Mouse (Mus musculus): Measurements from ENCODE around the gene Lyve1. TPM values are rescaled to one million over a fixed set of nuclear protein-coding genes. Genes with fewer than 3 reads are reported as not detected.

Lyve1 gene
- total and polyA plus RNA-seq, 2 experiments from 2014 or later: 7.2 to 12.5 TPM

DNA sequence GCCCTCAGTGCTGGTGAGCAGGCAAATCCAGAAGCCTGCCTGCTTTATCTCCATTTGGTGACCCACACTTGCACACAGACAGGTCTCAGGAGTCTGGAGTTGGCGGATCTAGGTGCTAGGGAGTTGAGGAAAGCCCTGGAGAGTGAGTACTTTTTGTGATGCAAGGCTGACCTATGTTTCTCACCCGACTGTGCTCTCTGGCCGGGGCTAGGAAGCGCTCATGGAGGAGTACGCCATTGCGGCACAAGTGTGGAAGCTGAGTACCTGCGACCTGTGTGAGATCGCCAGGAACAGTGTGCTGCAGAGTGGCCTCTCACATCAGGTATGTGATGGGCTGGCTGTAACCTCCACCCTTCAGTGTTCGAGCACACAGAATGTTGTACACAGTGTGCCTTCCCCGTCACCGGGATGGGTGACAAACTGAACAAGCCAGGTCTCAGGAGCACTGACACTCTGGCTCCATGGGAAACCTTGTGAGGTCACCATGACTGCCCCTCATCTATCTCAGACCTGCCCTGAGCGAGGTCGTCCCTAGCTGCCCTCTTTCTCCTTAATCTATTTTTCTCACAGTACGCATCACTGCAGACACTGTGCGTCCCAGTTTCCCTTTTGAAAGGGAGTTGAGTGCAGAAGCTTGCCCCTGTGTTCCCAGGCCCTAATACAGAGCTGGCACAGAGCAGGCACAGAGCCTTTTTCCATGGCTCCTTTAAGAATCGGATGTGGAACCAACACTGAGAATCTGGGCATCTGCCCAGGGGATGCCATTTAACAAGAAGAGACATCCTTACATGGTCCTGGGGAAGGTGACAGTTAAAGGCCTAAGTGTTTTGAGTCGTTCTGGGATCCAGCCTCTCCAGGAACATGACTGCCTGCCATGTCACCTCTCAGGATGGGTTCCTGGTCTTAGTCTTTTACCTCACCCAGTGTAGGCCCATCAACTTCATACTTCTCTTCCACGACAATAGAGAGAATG lies 53.2 kb downstream of the Lyve1 start:
- no peak overlapping the region for H3K4me2 ChIP-seq (ENCODE audit: low read depth, low read length, poor library complexity, severe bottlenecking)
- H3K27me3 ChIP-seq (ENCODE audit: insufficient read depth, low read length): no peaks in the 10 kb centered on the region
- no peak for DNase-seq (ENCODE audit: low spot score)
- no peak for ATAC-seq (ENCODE audit: low FRiP score)
- no peaks in the 10 kb centered on the region for H3K4me1 ChIP-seq (ENCODE audit: insufficient read depth, low read length)
- no peak overlapping the region for H3K4me3 ChIP-seq (ENCODE audit: low read depth, low read length)
- no peak for TF ChIP-seq CTCF (IDR thresholded peaks at IDR 0.05)
- H3K9ac ChIP-seq (replicated peaks; ENCODE audit: low read length, poor library complexity, severe bottlenecking): no peak overlapping the region
- H3K36me3 ChIP-seq (ENCODE audit: insufficient read depth, low read length): 0 out of 2 replicates have a peak, but pooled peaks cover 3% of the 10 kb centered on the region
- H3K9me3 ChIP-seq (ENCODE audit: low read length): no peaks in the 10 kb centered on the region
- no peak overlapping the region for H3K27ac ChIP-seq (ENCODE audit: low read depth, low read length)
- 84% methylated on average over 18 of the region's 18 CpGs for WGBS

DNA sequence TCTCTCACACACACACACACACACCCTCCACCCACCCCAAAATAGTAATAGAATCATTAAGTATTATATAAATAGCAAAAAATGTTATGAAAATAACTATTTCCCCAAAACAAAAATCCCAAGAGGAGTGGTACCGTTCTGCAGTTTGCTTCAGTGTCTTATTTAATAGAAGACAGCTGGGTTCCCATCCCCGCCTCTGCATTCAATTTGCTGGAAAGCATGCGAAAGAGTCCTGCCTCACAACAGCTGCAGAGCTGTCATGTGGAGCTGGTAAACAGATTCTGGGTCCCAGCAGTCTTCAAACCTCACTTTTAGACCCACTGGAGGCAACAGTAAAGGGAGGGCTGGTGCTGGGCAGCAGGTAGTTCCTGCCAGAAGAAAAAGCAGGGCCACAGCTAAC lies 54.1 kb downstream of the Lyve1 start:
- no peak for ATAC-seq (ENCODE audit: low FRiP score)
- Histone ChIP-seq H3K9ac (replicated peaks; ENCODE audit: low read length, poor library complexity, severe bottlenecking) (no peak overlapping the region), H3K4me3 (ENCODE audit: low read depth, low read length) (no peak overlapping the region), H3K36me3 (ENCODE audit: insufficient read depth, low read length) (0 out of 2 replicates have a peak, but pooled peaks cover 3% of the 10 kb centered on the region), H3K9me3 (ENCODE audit: low read length) (no peaks in the 10 kb centered on the region), H3K4me2 (ENCODE audit: low read depth, low read length, poor library complexity, severe bottlenecking) (no peak overlapping the region), H3K4me1 (ENCODE audit: insufficient read depth, low read length) (no peaks in the 10 kb centered on the region), H3K27ac (ENCODE audit: low read depth, low read length) (no peak overlapping the region), H3K27me3 (ENCODE audit: insufficient read depth, low read length) (no peaks in the 10 kb centered on the region)
- DNase-seq (ENCODE audit: low spot score): no peak
- TF ChIP-seq CTCF (IDR thresholded peaks at IDR 0.05): no peak
- WGBS: 62% methylated on average over 3 of the region's 3 CpGs

DNA sequence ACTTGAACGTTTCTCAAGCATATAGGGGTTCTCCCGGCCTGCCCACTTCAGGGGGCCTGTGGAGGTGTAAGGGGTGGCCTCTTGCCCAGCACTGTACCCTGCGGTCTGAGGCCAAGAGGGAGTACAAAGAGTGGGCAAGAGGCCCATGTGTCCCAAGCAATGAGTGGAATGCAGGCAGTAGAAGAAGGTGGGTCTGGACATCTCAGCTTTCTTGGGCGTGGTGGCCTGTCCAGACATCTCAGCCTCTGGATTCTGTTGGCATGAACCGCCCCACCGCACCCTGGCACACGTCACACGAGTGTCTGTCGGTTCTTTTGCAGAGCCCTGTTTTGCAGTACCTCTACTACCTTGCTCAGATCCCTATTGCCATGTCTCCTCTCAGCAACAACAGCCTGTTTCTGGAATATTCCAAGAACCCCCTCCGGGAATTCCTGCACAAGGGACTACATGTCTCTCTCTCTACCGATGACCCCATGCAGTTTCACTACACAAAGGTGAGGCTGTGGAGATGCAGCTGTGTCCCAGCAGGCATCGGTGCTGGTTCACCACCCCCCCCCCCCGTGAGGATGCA lies 55.5 kb downstream of the Lyve1 start:
- Histone ChIP-seq H3K36me3 (ENCODE audit: insufficient read depth, low read length) (peaks cover 8% of the 10 kb centered on the region; the same call in 1 of the 2 replicates), H3K4me3 (ENCODE audit: low read depth, low read length) (no peak overlapping the region), H3K27ac (ENCODE audit: low read depth, low read length) (no peak overlapping the region), H3K9ac (replicated peaks; ENCODE audit: low read length, poor library complexity, severe bottlenecking) (no peak overlapping the region), H3K9me3 (ENCODE audit: low read length) (no peaks in the 10 kb centered on the region), H3K27me3 (ENCODE audit: insufficient read depth, low read length) (no peaks in the 10 kb centered on the region), H3K4me2 (ENCODE audit: low read depth, low read length, poor library complexity, severe bottlenecking) (no peak overlapping the region), H3K4me1 (ENCODE audit: insufficient read depth, low read length) (no peaks in the 10 kb centered on the region)
- TF ChIP-seq CTCF (IDR thresholded peaks at IDR 0.05): no peak
- 88% methylated on average over 13 of the region's 13 CpGs for WGBS
- no peak for DNase-seq (ENCODE audit: low spot score)
- no peak for ATAC-seq (ENCODE audit: low FRiP score)

DNA sequence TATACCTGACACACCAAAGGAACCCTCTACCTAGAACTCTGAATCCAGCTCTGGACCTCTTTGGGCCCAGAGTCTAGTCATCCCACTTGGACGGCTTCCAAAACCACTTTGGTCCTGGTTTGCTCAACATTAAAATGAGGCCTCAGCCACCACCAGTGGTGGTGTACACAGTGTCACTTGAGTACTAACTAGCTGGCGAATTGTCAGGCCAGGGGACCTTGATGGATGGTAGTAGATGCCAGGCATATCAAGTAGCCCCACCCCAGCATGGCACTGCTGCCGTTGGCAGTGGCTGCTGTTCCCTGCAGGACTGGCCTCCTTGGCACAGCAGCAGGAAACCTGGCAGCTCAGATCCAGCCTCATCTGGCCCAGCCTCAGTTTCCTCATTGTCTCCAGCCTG lies 58.8 kb downstream of the Lyve1 start:
- ATAC-seq (ENCODE audit: low FRiP score) (0 out of 2 replicates have a peak, but pooled peaks have one; percentile 14), DNase-seq (ENCODE audit: low spot score) (peak; percentile 76)
- H3K27me3 ChIP-seq (ENCODE audit: insufficient read depth, low read length): no peaks in the 10 kb centered on the region
- no peak for TF ChIP-seq CTCF (IDR thresholded peaks at IDR 0.05)
- WGBS: 71% methylated on average over 3 of the region's 3 CpGs
- H3K36me3 ChIP-seq (ENCODE audit: insufficient read depth, low read length): peaks cover 5% of the 10 kb centered on the region; the same call in 1 of the 2 replicates
- H3K4me3 ChIP-seq (ENCODE audit: low read depth, low read length): no peak overlapping the region
- no peaks in the 10 kb centered on the region for H3K9me3 ChIP-seq (ENCODE audit: low read length)
- H3K27ac ChIP-seq (ENCODE audit: low read depth, low read length): no peak overlapping the region
- no peaks in the 10 kb centered on the region for H3K4me1 ChIP-seq (ENCODE audit: insufficient read depth, low read length)
- H3K9ac ChIP-seq (replicated peaks; ENCODE audit: low read length, poor library complexity, severe bottlenecking): no peak overlapping the region
- no peak overlapping the region for H3K4me2 ChIP-seq (ENCODE audit: low read depth, low read length, poor library complexity, severe bottlenecking)

DNA sequence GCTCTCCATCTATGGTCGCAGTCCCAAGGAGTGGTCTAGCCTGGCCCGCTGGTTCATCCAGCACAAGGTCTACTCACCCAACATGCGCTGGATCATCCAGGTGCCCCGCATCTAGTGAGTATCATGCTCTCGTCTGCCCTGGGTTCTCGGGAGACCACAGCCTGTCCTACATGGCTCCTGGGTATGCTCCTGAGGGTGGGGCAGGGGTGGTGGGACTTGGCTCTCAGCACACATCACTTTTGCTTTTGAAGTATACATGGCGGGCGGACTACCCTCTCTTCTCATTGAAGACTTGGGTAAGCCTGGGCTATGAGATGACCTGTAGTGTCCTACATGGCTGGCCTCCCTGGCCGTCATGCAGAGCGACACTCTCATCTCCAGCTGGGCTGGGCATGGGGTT lies 59.9 kb downstream of the Lyve1 start:
- Histone ChIP-seq H3K36me3 (ENCODE audit: insufficient read depth, low read length) (peaks cover 5% of the 10 kb centered on the region; the same call in 1 of the 2 replicates), H3K9ac (replicated peaks; ENCODE audit: low read length, poor library complexity, severe bottlenecking) (no peak overlapping the region), H3K4me3 (ENCODE audit: low read depth, low read length) (no peak overlapping the region), H3K9me3 (ENCODE audit: low read length) (no peaks in the 10 kb centered on the region), H3K4me1 (ENCODE audit: insufficient read depth, low read length) (no peaks in the 10 kb centered on the region), H3K4me2 (ENCODE audit: low read depth, low read length, poor library complexity, severe bottlenecking) (no peak overlapping the region), H3K27me3 (ENCODE audit: insufficient read depth, low read length) (no peaks in the 10 kb centered on the region), H3K27ac (ENCODE audit: low read depth, low read length) (no peak overlapping the region)
- 96% methylated on average over 10 of the region's 10 CpGs for WGBS
- TF ChIP-seq CTCF (IDR thresholded peaks at IDR 0.05): no peak
- no peak for ATAC-seq (ENCODE audit: low FRiP score)
- no peak for DNase-seq (ENCODE audit: low spot score)

DNA sequence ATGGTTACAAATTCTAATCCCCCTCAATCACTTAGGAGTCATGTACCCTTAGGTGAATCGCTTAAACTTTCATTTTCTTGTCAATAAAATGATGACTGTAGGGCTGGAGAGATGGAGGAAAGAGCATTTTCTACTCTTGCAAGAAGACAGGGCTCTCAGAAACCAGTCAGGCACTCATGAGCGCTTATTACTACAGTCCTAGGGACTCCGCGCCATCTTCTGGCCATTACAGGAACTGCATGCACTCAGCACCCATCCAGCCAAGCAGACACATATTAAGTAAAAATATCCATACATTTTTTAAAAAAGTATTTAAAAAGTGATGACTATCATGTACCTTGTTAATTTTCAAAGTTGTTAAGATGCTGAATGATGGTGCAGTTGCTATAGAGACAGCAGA lies 62.0 kb downstream of the Lyve1 start:
- 0 out of 2 replicates have a peak overlapping the region, but pooled peaks have one; percentile 38 for H3K27ac ChIP-seq (ENCODE audit: low read depth, low read length)
- ATAC-seq (ENCODE audit: low FRiP score) (peak; percentile 59), DNase-seq (ENCODE audit: low spot score) (peak; percentile 93)
- H3K9ac ChIP-seq (replicated peaks; ENCODE audit: low read length, poor library complexity, severe bottlenecking): no peak overlapping the region
- WGBS: under 1% methylated on average over 4 of the region's 4 CpGs
- H3K4me3 ChIP-seq (ENCODE audit: low read depth, low read length): no peak overlapping the region
- no peaks in the 10 kb centered on the region for H3K27me3 ChIP-seq (ENCODE audit: insufficient read depth, low read length)
- no peaks in the 10 kb centered on the region for H3K4me1 ChIP-seq (ENCODE audit: insufficient read depth, low read length)
- peak; percentile 98 for TF ChIP-seq CTCF (IDR thresholded peaks at IDR 0.05)
- no peaks in the 10 kb centered on the region for H3K9me3 ChIP-seq (ENCODE audit: low read length)
- no peak overlapping the region for H3K4me2 ChIP-seq (ENCODE audit: low read depth, low read length, poor library complexity, severe bottlenecking)
- peaks cover 5% of the 10 kb centered on the region; the same call in 1 of the 2 replicates for H3K36me3 ChIP-seq (ENCODE audit: insufficient read depth, low read length)

Small RNA genes within 50 kb of the gene (microRNA-seq; reads per million reads assigned to microRNA genes)
- not detected for gene Gm47282 (ENCODE audit: borderline number of aligned reads)

Other genes starting within 250 kb of the Lyve1 start
- gene Sbf2, start 248.3 kb downstream of the Lyve1 start, total RNA-seq (2014; rRNA removed): 80.1 and 114 TPM in 2 replicates
- gene Sbf2, start 248.3 kb downstream of the Lyve1 start, polyA plus RNA-seq (2015; fragmentation: Nextera tagmentation; extraction: Ambion mirVana): 31.5 and 41.0 TPM in 2 replicates
- 0.82 and 1.2 TPM in 2 replicates for gene Adm, start 235.6 kb downstream of the Lyve1 start, total RNA-seq (2014; rRNA removed)
- 2.5 and 2.6 TPM in 2 replicates for gene Adm, start 235.6 kb downstream of the Lyve1 start, polyA plus RNA-seq (2015; fragmentation: Nextera tagmentation; extraction: Ambion mirVana)
- 20.6 and 22.7 TPM in 2 replicates for gene Ampd3, start 95.0 kb downstream of the Lyve1 start, total RNA-seq (2014; rRNA removed)
- gene Ampd3, start 95.0 kb downstream of the Lyve1 start, polyA plus RNA-seq (2015; fragmentation: Nextera tagmentation; extraction: Ambion mirVana): 13.2 and 16.2 TPM in 2 replicates
- gene Rnf141, start 18.8 kb downstream of the Lyve1 start, total RNA-seq (2014; rRNA removed): 88.5 and 133 TPM in 2 replicates
- gene Rnf141, start 18.8 kb downstream of the Lyve1 start, polyA plus RNA-seq (2015; fragmentation: Nextera tagmentation; extraction: Ambion mirVana): 28.5 and 29.6 TPM in 2 replicates
- 2.3 and 2.7 TPM in 2 replicates for gene Mrvi1, start 119.2 kb upstream of the Lyve1 start, total RNA-seq (2014; rRNA removed)
- gene Mrvi1, start 119.2 kb upstream of the Lyve1 start, polyA plus RNA-seq (2015; fragmentation: Nextera tagmentation; extraction: Ambion mirVana): 0.42 and 0.88 TPM in 2 replicates
- gene Ctr9, start 165.7 kb upstream of the Lyve1 start, total RNA-seq (2014; rRNA removed): 38.7 and 50.3 TPM in 2 replicates
- gene Ctr9, start 165.7 kb upstream of the Lyve1 start, polyA plus RNA-seq (2015; fragmentation: Nextera tagmentation; extraction: Ambion mirVana): 59.5 and 63.3 TPM in 2 replicates
- 497 and 556 TPM in 2 replicates for gene Eif4g2, start 219.8 kb upstream of the Lyve1 start, total RNA-seq (2014; rRNA removed)
- 804 and 868 TPM in 2 replicates for gene Eif4g2, start 219.8 kb upstream of the Lyve1 start, polyA plus RNA-seq (2015; fragmentation: Nextera tagmentation; extraction: Ambion mirVana)

Data from midbrain, postnatal 0 days (tissue).